Mouse (Mus musculus): ENCODE results near the gene Atl1. TPM values are rescaled to one million over a fixed set of nuclear protein-coding genes. Genes with fewer than 3 reads are reported as not detected.

Gene Atl1
- polyA plus RNA-seq, 1 experiment from 2014 or later = 1.5 TPM

GRCm38 (mm10) chr12:69982874-69983273 is 90.5 kb downstream of the Atl1 start:
- Histone ChIP-seq H3K27me3 (no peaks in the 10 kb centered on the region), H3K36me3 (peaks cover 55% of the 10 kb centered on the region), H3K27ac (no peak overlapping the region), H3K4me2 (no peak overlapping the region), H3K4me1 (replicated peaks) (peaks cover 62% of the 10 kb centered on the region), H3K9ac (no peak overlapping the region), H3K9me3 (replicated peaks) (no peaks in the 10 kb centered on the region), H3K4me3 (replicated peaks) (no peak overlapping the region)
- DNase-seq (no peak), ATAC-seq (ENCODE audit: low read depth) (no peak)
- WGBS (ENCODE audit: insufficient replicate concordance) = 67% methylated on average over 5 of the region's 5 CpGs

GRCm38 (mm10) chr12:69985546-69985945 is 93.1 kb downstream of the Atl1 start:
- Histone ChIP-seq H3K4me1 (replicated peaks) (peaks cover 48% of the 10 kb centered on the region), H3K9me3 (replicated peaks) (no peaks in the 10 kb centered on the region), H3K36me3 (peaks cover 36% of the 10 kb centered on the region), H3K4me2 (peak overlapping the region; percentile 81), H3K4me3 (replicated peaks) (peak overlapping the region; percentile 92), H3K9ac (peak overlapping the region; percentile 97), H3K27ac (peak overlapping the region; percentile 90; the same call in 1 of the 2 replicates), H3K27me3 (no peaks in the 10 kb centered on the region)
- no peak for ATAC-seq (ENCODE audit: low read depth)
- DNase-seq = no peak
- WGBS (ENCODE audit: insufficient replicate concordance) = 31% methylated on average over 4 of the region's 4 CpGs

GRCm38 (mm10) chr12:69986241-69986762 is 93.9 kb downstream of the Atl1 start:
- Histone ChIP-seq H3K27ac (peak overlapping the region; percentile 90), H3K4me1 (replicated peaks) (peaks cover 42% of the 10 kb centered on the region), H3K4me2 (peak overlapping the region; percentile 81), H3K9me3 (replicated peaks) (no peaks in the 10 kb centered on the region), H3K36me3 (peaks cover 29% of the 10 kb centered on the region), H3K9ac (peak overlapping the region; percentile 97), H3K4me3 (replicated peaks) (peak overlapping the region; percentile 92), H3K27me3 (no peaks in the 10 kb centered on the region)
- peak; percentile 60 for ATAC-seq (ENCODE audit: low read depth)
- 0% methylated on average over 35 of the region's 36 CpGs for WGBS (ENCODE audit: insufficient replicate concordance)
- no peak for DNase-seq

- peak within 1 kb of the TSS; percentile 90 for H3K27ac ChIP-seq
- DNase-seq = peak; percentile 89
- H3K9me3 ChIP-seq (replicated peaks) = no peaks in the 10 kb centered on the region
- peak; percentile 95 for ATAC-seq (ENCODE audit: low read depth)
- peak within 1 kb of the TSS; percentile 97 for H3K9ac ChIP-seq
- peak within 1 kb of the TSS; percentile 92 for H3K4me3 ChIP-seq (replicated peaks)
- peaks cover 37% of the 10 kb centered on the region for H3K4me1 ChIP-seq (replicated peaks)
- H3K27me3 ChIP-seq = no peaks in the 10 kb centered on the region
- under 1% methylated on average over 102 of the region's 102 CpGs for WGBS (ENCODE audit: insufficient replicate concordance)
- peak within 1 kb of the TSS; percentile 81 for H3K4me2 ChIP-seq
- H3K36me3 ChIP-seq = peaks cover 25% of the 10 kb centered on the region
Measured at GRCm38 (mm10) chr12:69986786-69987497, 94.5 kb downstream of the Atl1 start, which contains the start of gene Sav1. Gene Sav1, minus strand, starts transcription at chr12:69987002.

GRCm38 (mm10) chr12:69995382-69995781 is 103.0 kb downstream of the Atl1 start:
- Histone ChIP-seq H3K4me1 (replicated peaks) (no peaks in the 10 kb centered on the region), H3K4me2 (no peak overlapping the region), H3K9me3 (replicated peaks) (no peaks in the 10 kb centered on the region), H3K9ac (no peak overlapping the region), H3K27ac (no peak overlapping the region), H3K4me3 (replicated peaks) (no peak overlapping the region), H3K36me3 (no peaks in the 10 kb centered on the region), H3K27me3 (no peaks in the 10 kb centered on the region)
- 68% methylated on average over 3 of the region's 3 CpGs for WGBS (ENCODE audit: insufficient replicate concordance)
- DNase-seq (no peak), ATAC-seq (ENCODE audit: low read depth) (no peak)

- H3K9ac ChIP-seq = no peak overlapping the region
- DNase-seq = no peak
- 63% methylated on average over 13 of the region's 13 CpGs for WGBS (ENCODE audit: insufficient replicate concordance)
- no peaks in the 10 kb centered on the region for H3K36me3 ChIP-seq
- H3K4me3 ChIP-seq (replicated peaks) = no peak overlapping the region
- H3K4me2 ChIP-seq = no peak overlapping the region
- H3K4me1 ChIP-seq (replicated peaks) = no peaks in the 10 kb centered on the region
- no peaks in the 10 kb centered on the region for H3K9me3 ChIP-seq (replicated peaks)
- ATAC-seq (ENCODE audit: low read depth) = no peak
- H3K27me3 ChIP-seq = no peaks in the 10 kb centered on the region
- no peak overlapping the region for H3K27ac ChIP-seq
Measured at GRCm38 (mm10) chr12:69998186-69998983, 106.0 kb downstream of the Atl1 start.

- H3K27ac ChIP-seq = no peak overlapping the region
- H3K36me3 ChIP-seq = no peaks in the 10 kb centered on the region
- 47% methylated on average over 4 of the region's 4 CpGs for WGBS (ENCODE audit: insufficient replicate concordance)
Measured at GRCm38 (mm10) chr12:70005103-70005502, 112.7 kb downstream of the Atl1 start.

DNA sequence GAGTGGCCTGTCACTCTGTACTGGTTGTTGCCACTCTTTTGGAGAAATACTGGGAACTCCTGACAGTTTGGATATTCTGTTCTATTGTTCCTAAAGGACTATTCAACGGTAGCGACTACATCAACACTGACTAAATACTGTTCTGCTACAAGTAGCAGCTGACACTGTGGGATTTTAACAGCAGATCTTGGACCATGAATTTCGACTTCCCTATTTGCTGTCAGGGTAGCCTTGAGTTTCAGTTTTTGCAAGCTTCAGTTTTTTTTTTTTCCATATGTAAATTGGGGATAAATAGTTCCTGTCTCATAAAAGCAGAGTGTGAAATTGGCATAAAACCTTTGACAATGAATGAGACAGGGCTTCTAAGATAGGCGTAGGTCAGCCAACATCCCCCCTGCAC is 117.9 kb downstream of the Atl1 start:
- no peak for ATAC-seq (ENCODE audit: low read depth)
- 78% methylated on average over 4 of the region's 4 CpGs for WGBS (ENCODE audit: insufficient replicate concordance)
- H3K36me3 ChIP-seq = peaks cover 7% of the 10 kb centered on the region; the same call in 1 of the 2 replicates

More at GRCm38 (mm10) chr12:70005103-70005502, 112.7 kb downstream of the Atl1 start:
- Histone ChIP-seq H3K27me3 (no peaks in the 10 kb centered on the region), H3K9me3 (replicated peaks) (no peaks in the 10 kb centered on the region), H3K4me2 (no peak overlapping the region), H3K4me1 (replicated peaks) (no peaks in the 10 kb centered on the region), H3K9ac (no peak overlapping the region), H3K4me3 (replicated peaks) (no peak overlapping the region)
- DNase-seq = no peak
- ATAC-seq (ENCODE audit: low read depth) = no peak

DNA sequence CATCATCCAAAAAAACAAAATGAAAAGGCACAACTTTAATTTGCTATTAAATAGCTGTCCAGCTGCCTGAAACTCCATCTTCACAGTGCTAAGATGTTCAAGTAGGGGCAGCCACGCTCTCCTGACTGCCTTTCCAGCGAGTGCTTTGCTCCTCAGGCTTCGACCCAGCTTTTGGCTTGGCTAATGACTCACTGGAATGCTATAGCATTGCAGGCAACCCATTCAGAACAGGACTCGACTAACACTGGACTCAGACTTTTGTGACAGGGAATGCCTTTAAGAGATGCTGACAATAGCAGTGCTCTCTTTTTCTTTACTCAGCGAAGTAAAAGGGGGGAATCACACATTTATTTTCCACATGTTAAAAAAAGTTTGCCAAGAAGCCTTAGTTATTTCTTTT is 119.3 kb downstream of the Atl1 start:
- Histone ChIP-seq H3K27me3 (no peaks in the 10 kb centered on the region), H3K4me2 (no peak overlapping the region), H3K4me3 (replicated peaks) (no peak overlapping the region), H3K9me3 (replicated peaks) (0 out of 2 replicates have a peak, but pooled peaks cover 6% of the 10 kb centered on the region), H3K36me3 (peaks cover 7% of the 10 kb centered on the region; the same call in 1 of the 2 replicates), H3K27ac (no peak overlapping the region), H3K4me1 (replicated peaks) (no peaks in the 10 kb centered on the region), H3K9ac (no peak overlapping the region)
- no peak for DNase-seq
- 74% methylated on average over 5 of the region's 5 CpGs for WGBS (ENCODE audit: insufficient replicate concordance)
- ATAC-seq (ENCODE audit: low read depth) = no peak

More for the DNA sequence above, 117.9 kb downstream of the Atl1 start:
- no peak overlapping the region for H3K27ac ChIP-seq
- no peak overlapping the region for H3K4me3 ChIP-seq (replicated peaks)
- 0 out of 2 replicates have a peak, but pooled peaks cover 6% of the 10 kb centered on the region for H3K9me3 ChIP-seq (replicated peaks)
- no peak overlapping the region for H3K9ac ChIP-seq
- H3K4me2 ChIP-seq = no peak overlapping the region
- H3K4me1 ChIP-seq (replicated peaks) = no peaks in the 10 kb centered on the region
- H3K27me3 ChIP-seq = no peaks in the 10 kb centered on the region
- no peak for DNase-seq

DNA sequence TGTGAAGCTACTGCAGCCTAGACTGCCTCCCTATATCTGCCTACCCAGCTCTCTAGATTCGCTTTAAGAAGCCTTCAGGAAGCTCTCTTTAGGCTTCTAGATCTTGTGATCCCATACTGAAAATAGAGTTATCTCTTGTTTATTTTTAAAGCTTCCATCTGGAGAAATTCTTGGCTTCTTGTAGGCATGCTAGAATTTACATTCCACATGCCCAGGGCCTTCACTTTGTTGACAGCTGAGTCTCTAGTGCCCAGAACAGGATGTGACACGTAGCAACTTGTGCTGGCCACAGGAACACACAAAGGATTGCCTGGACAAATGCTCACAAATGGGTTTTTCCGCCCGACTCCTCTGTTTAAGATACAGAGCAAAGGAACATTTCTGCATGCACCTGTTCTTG is 123.5 kb downstream of the Atl1 start:
- Histone ChIP-seq H3K9ac (no peak overlapping the region), H3K4me2 (no peak overlapping the region), H3K4me3 (replicated peaks) (no peak overlapping the region), H3K4me1 (replicated peaks) (no peaks in the 10 kb centered on the region), H3K36me3 (0 out of 2 replicates have a peak, but pooled peaks cover 12% of the 10 kb centered on the region), H3K27ac (no peak overlapping the region), H3K27me3 (no peaks in the 10 kb centered on the region), H3K9me3 (replicated peaks) (0 out of 2 replicates have a peak, but pooled peaks cover 2% of the 10 kb centered on the region)
- ATAC-seq (ENCODE audit: low read depth) = no peak
- 59% methylated on average over 4 of the region's 4 CpGs for WGBS (ENCODE audit: insufficient replicate concordance)
- no peak for DNase-seq

Measured in liver, embryonic 13.5 days (tissue).